Mouse (Mus musculus) intestine, embryonic 15.5 days (tissue): Measurements from ENCODE around the gene Prkcq. TPM values are rescaled to one million over a fixed set of nuclear protein-coding genes. Genes with fewer than 3 reads are reported as not detected.

Source experiments
- ATAC-seq: fragments of 200-750 bp; cut with Nextera tagmentation; 2 replicates; pipeline ENCODE4 v1.8.0; 2017; ENCODE audit warnings: moderate TSS enrichment, moderate library complexity
- H3K27ac ChIP-seq: fragments of 300-500 bp; sonication (generic); 2 replicates; pipeline ENCODE4 v1.5.1; 2015; ENCODE audit warnings: mild to moderate bottlenecking, inconsistent platforms
- H3K27me3 ChIP-seq: fragments of 300-500 bp; sonication (generic); replicated peaks from 2 replicates; pipeline ENCODE4 v1.6.1; 2015; ENCODE audit warnings: inconsistent platforms
- H3K36me3 ChIP-seq: fragments of 300-500 bp; sonication (generic); 2 replicates; pipeline ENCODE4 v1.6.1; 2015; ENCODE audit warnings: inconsistent platforms
- H3K4me1 ChIP-seq: fragments of 300-500 bp; sonication (generic); replicated peaks from 2 replicates; pipeline ENCODE4 v1.6.1; 2015; ENCODE audit warnings: inconsistent platforms
- H3K4me2 ChIP-seq: fragments of 300-500 bp; sonication (generic); replicated peaks from 2 replicates; pipeline ENCODE4 v1.6.1; 2015; ENCODE audit warnings: mild to moderate bottlenecking, inconsistent platforms
- H3K4me3 ChIP-seq: fragments of 300-500 bp; sonication (generic); replicated peaks from 2 replicates; pipeline ENCODE4 v1.5.1; 2015; ENCODE audit warnings: inconsistent platforms
- H3K9ac ChIP-seq: fragments of 300-500 bp; sonication (generic); 2 replicates; pipeline ENCODE4 v1.6.1; 2015; ENCODE audit warnings: inconsistent platforms
- H3K9me3 ChIP-seq: fragments of 300-500 bp; sonication (generic); 2 replicates; pipeline ENCODE4 v1.6.1; 2016; ENCODE audit warnings: inconsistent platforms
- WGBS: fragments of 180-500 bp; shearing (Covaris S2); methylation state at CpG from one replicate; pipeline ENCODE4 v1.1.7; 2015; 5-methylcytosine and 5-hydroxymethylcytosine counted together
- polyA plus RNA-seq: library from polyadenylated mRNA; unstranded; fragments of >200 nt; fragmentation: Nextera tagmentation; extraction: Ambion mirVana; gene quantifications from 2 replicates; pipeline ENCODE4 v1.2.1, GENCODE M21; 2015

Prkcq gene
- polyA plus RNA-seq, 1 experiment from 2014 or later: 2.0 TPM

- H3K4me3 ChIP-seq: no peak overlapping the region
- 77% methylated on average over 5 of the region's 5 CpGs for WGBS
- no peak overlapping the region for H3K4me2 ChIP-seq
- ATAC-seq: peak; percentile 75
- H3K36me3 ChIP-seq: no peaks in the 10 kb centered on the region
- no peaks in the 10 kb centered on the region for H3K4me1 ChIP-seq
- no peak overlapping the region for H3K9ac ChIP-seq
- H3K27ac ChIP-seq: no peak overlapping the region
- H3K27me3 ChIP-seq: no peaks in the 10 kb centered on the region
- H3K9me3 ChIP-seq: no peaks in the 10 kb centered on the region
These were observed 60.1 kb downstream of the Prkcq start for GRCm38 (mm10) chr2:11231988-11232387.

GRCm38 (mm10) chr2:11238254-11238653 lies 66.3 kb downstream of the Prkcq start:
- Histone ChIP-seq H3K27me3 (no peaks in the 10 kb centered on the region), H3K4me2 (no peak overlapping the region), H3K36me3 (no peaks in the 10 kb centered on the region), H3K4me1 (no peaks in the 10 kb centered on the region), H3K9ac (no peak overlapping the region), H3K27ac (no peak overlapping the region), H3K4me3 (no peak overlapping the region), H3K9me3 (no peaks in the 10 kb centered on the region)
- WGBS: 85% methylated on average over 4 of the region's 4 CpGs
- no peak for ATAC-seq

- ATAC-seq: no peak
- no peak overlapping the region for H3K4me3 ChIP-seq
- no peaks in the 10 kb centered on the region for H3K4me1 ChIP-seq
- no peak overlapping the region for H3K4me2 ChIP-seq
- H3K27me3 ChIP-seq: no peaks in the 10 kb centered on the region
- H3K36me3 ChIP-seq: no peaks in the 10 kb centered on the region
- H3K27ac ChIP-seq: no peak overlapping the region
- H3K9me3 ChIP-seq: no peaks in the 10 kb centered on the region
- no peak overlapping the region for H3K9ac ChIP-seq
These were observed 67.6 kb downstream of the Prkcq start for GRCm38 (mm10) chr2:11239523-11239922.

GRCm38 (mm10) chr2:11245926-11246325 lies 74.0 kb downstream of the Prkcq start:
- H3K9ac ChIP-seq: no peak overlapping the region
- H3K9me3 ChIP-seq: no peaks in the 10 kb centered on the region
- no peaks in the 10 kb centered on the region for H3K27me3 ChIP-seq
- no peak for ATAC-seq
- 81% methylated on average over 7 of the region's 7 CpGs for WGBS
- no peak overlapping the region for H3K4me2 ChIP-seq
- H3K27ac ChIP-seq: no peak overlapping the region
- H3K4me1 ChIP-seq: no peaks in the 10 kb centered on the region
- H3K36me3 ChIP-seq: no peaks in the 10 kb centered on the region
- no peak overlapping the region for H3K4me3 ChIP-seq

- H3K36me3 ChIP-seq: no peaks in the 10 kb centered on the region
- H3K27me3 ChIP-seq: no peaks in the 10 kb centered on the region
- ATAC-seq: no peak
- no peak overlapping the region for H3K4me3 ChIP-seq
- H3K4me1 ChIP-seq: no peaks in the 10 kb centered on the region
- no peaks in the 10 kb centered on the region for H3K9me3 ChIP-seq
- no peak overlapping the region for H3K4me2 ChIP-seq
- no peak overlapping the region for H3K27ac ChIP-seq
- H3K9ac ChIP-seq: no peak overlapping the region
- 64% methylated on average over 8 of the region's 8 CpGs for WGBS
These were observed 82.0 kb downstream of the Prkcq start for GRCm38 (mm10) chr2:11253945-11254344.

GRCm38 (mm10) chr2:11254446-11254845 lies 82.5 kb downstream of the Prkcq start:
- H3K36me3 ChIP-seq: no peaks in the 10 kb centered on the region
- no peaks in the 10 kb centered on the region for H3K27me3 ChIP-seq
- H3K4me1 ChIP-seq: no peaks in the 10 kb centered on the region
- no peak overlapping the region for H3K4me2 ChIP-seq
- H3K4me3 ChIP-seq: no peak overlapping the region
- 89% methylated on average over 4 of the region's 4 CpGs for whole genome bisulfite sequencing
- H3K9ac ChIP-seq: no peak overlapping the region
- no peaks in the 10 kb centered on the region for H3K9me3 ChIP-seq
- H3K27ac ChIP-seq: no peak overlapping the region
- no peak for ATAC-seq

GRCm38 (mm10) chr2:11257260-11257850 lies 85.4 kb downstream of the Prkcq start:
- H3K27ac ChIP-seq: no peak overlapping the region
- 79% methylated on average over 6 of the region's 6 CpGs for WGBS
- ATAC-seq: no peak

GRCm38 (mm10) chr2:11258181-11258580 lies 86.3 kb downstream of the Prkcq start:
- 85% methylated on average over 1 of the region's 1 CpGs for WGBS
- Histone ChIP-seq H3K4me1 (no peaks in the 10 kb centered on the region), H3K9ac (no peak overlapping the region), H3K36me3 (no peaks in the 10 kb centered on the region), H3K27ac (no peak overlapping the region), H3K27me3 (no peaks in the 10 kb centered on the region), H3K4me3 (no peak overlapping the region), H3K4me2 (no peak overlapping the region), H3K9me3 (no peaks in the 10 kb centered on the region)
- no peak for ATAC-seq

More at GRCm38 (mm10) chr2:11257260-11257850, 85.4 kb downstream of the Prkcq start:
- H3K9ac ChIP-seq: no peak overlapping the region
- H3K4me1 ChIP-seq: no peaks in the 10 kb centered on the region
- no peaks in the 10 kb centered on the region for H3K27me3 ChIP-seq
- H3K9me3 ChIP-seq: no peaks in the 10 kb centered on the region
- H3K36me3 ChIP-seq: no peaks in the 10 kb centered on the region
- H3K4me3 ChIP-seq: no peak overlapping the region
- no peak overlapping the region for H3K4me2 ChIP-seq

GRCm38 (mm10) chr2:11259361-11259760 lies 87.5 kb downstream of the Prkcq start:
- H3K4me2 ChIP-seq: no peak overlapping the region
- 84% methylated on average over 5 of the region's 5 CpGs for WGBS
- no peak overlapping the region for H3K9ac ChIP-seq
- H3K4me3 ChIP-seq: no peak overlapping the region
- H3K9me3 ChIP-seq: no peaks in the 10 kb centered on the region
- H3K27me3 ChIP-seq: no peaks in the 10 kb centered on the region
- no peak overlapping the region for H3K27ac ChIP-seq
- ATAC-seq: no peak
- no peaks in the 10 kb centered on the region for H3K36me3 ChIP-seq
- no peaks in the 10 kb centered on the region for H3K4me1 ChIP-seq

- Histone ChIP-seq H3K4me1 (no peaks in the 10 kb centered on the region), H3K9ac (no peak overlapping the region), H3K36me3 (no peaks in the 10 kb centered on the region), H3K9me3 (no peaks in the 10 kb centered on the region), H3K4me2 (no peak overlapping the region), H3K27me3 (no peaks in the 10 kb centered on the region), H3K27ac (no peak overlapping the region), H3K4me3 (no peak overlapping the region)
- no peak for ATAC-seq
- WGBS: 88% methylated on average over 5 of the region's 5 CpGs
These were observed 92.9 kb downstream of the Prkcq start for GRCm38 (mm10) chr2:11264836-11265235.

GRCm38 (mm10) chr2:11265455-11265854 lies 93.5 kb downstream of the Prkcq start:
- no peak overlapping the region for H3K4me3 ChIP-seq
- no peak for ATAC-seq

GRCm38 (mm10) chr2:11266294-11266693 lies 94.4 kb downstream of the Prkcq start:
- no peak for ATAC-seq
- H3K36me3 ChIP-seq: no peaks in the 10 kb centered on the region
- H3K27me3 ChIP-seq: no peaks in the 10 kb centered on the region
- H3K4me3 ChIP-seq: no peak overlapping the region
- H3K27ac ChIP-seq: no peak overlapping the region
- 68% methylated on average over 5 of the region's 5 CpGs for WGBS
- no peak overlapping the region for H3K9ac ChIP-seq
- H3K9me3 ChIP-seq: no peaks in the 10 kb centered on the region
- H3K4me2 ChIP-seq: no peak overlapping the region
- H3K4me1 ChIP-seq: no peaks in the 10 kb centered on the region

More at GRCm38 (mm10) chr2:11265455-11265854, 93.5 kb downstream of the Prkcq start:
- Histone ChIP-seq H3K27me3 (no peaks in the 10 kb centered on the region), H3K9ac (no peak overlapping the region), H3K4me1 (no peaks in the 10 kb centered on the region), H3K9me3 (no peaks in the 10 kb centered on the region), H3K36me3 (no peaks in the 10 kb centered on the region), H3K27ac (no peak overlapping the region), H3K4me2 (no peak overlapping the region)
- 77% methylated on average over 9 of the region's 9 CpGs for WGBS

- no peaks in the 10 kb centered on the region for H3K27me3 ChIP-seq
- no peak overlapping the region for H3K4me3 ChIP-seq
- no peaks in the 10 kb centered on the region for H3K36me3 ChIP-seq
- 39% methylated on average over 7 of the region's 7 CpGs for WGBS
- no peak overlapping the region for H3K4me2 ChIP-seq
- no peak overlapping the region for H3K27ac ChIP-seq
- H3K9me3 ChIP-seq: no peaks in the 10 kb centered on the region
- 0 out of 2 replicates have a peak, but pooled peaks have one; percentile 34 for ATAC-seq
- no peaks in the 10 kb centered on the region for H3K4me1 ChIP-seq
- H3K9ac ChIP-seq: no peak overlapping the region
These were observed 107.1 kb downstream of the Prkcq start for GRCm38 (mm10) chr2:11278965-11279364.
